Mouse (Mus musculus) regulatory T cell (primary cell): ENCODE results near the gene Serpinf1.
"Not testable (repeated sequence)": the region's sequence is repeated elsewhere in the genome, so short reads cannot be mapped to it uniquely, and the experiment has no call there.

ENCODE experiments used
- in situ Hi-C: fragments of 300-600 bp; cut with MboI, MseI; formaldehyde crosslinking; loops from one replicate; pipeline ENCODE4 v1.15.1; 2025; ENCODE audit warnings: high pct_unique_total_duplicates

Gene Serpinf1

GRCm38 (mm10) chr11:75422013-75422792, at the start of gene Serpinf1:
TSS of gene Serpinf1 (minus strand) at chr11:75422701.
- in situ Hi-C loops = no loop called here

DNA sequence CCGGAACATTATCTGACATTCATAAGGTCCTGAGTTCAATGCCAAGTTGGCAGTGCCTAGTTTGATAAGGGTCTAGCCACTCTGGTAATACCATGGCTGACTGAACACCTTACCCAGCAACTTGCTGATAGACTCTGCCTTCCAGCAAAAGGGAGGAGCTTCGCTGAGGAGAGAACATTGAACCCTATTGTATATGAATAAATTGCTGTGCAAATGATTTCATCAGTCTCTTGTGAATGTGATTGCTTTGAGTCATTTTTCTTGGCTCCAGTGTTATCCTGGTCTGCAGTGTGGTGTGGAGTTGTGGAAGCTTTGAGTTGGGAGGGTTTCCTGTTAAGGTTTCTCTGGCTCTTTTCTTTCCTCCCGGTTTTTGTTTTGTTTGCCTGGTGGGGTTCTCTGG, 48.2 kb upstream of the Serpinf1 start:
- in situ Hi-C loops = no loop called here

DNA sequence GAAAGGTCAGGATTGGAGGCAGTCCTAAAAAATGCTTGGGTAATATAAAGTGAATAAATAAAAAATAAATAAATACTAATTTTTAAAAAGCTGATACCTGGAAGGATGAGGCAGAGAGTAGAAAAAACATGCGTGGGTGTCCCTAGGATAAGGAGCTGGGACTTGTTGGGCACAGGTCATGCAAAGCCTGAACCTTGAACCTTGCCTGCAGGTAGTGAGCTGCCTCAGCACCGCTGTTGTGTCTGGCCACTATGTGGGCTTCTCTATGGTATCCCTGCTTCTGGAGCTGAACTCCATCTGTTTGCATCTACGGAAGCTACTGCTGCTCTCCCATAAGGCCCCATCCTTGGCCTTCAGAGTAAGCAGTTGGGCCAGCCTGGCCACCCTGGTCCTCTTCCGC, 46.8 kb upstream of the Serpinf1 start:
- in situ Hi-C loops = no loop called here

GRCm38 (mm10) chr11:75468410-75468809, 45.9 kb upstream of the Serpinf1 start:
- in situ Hi-C loops = no loop called here

DNA sequence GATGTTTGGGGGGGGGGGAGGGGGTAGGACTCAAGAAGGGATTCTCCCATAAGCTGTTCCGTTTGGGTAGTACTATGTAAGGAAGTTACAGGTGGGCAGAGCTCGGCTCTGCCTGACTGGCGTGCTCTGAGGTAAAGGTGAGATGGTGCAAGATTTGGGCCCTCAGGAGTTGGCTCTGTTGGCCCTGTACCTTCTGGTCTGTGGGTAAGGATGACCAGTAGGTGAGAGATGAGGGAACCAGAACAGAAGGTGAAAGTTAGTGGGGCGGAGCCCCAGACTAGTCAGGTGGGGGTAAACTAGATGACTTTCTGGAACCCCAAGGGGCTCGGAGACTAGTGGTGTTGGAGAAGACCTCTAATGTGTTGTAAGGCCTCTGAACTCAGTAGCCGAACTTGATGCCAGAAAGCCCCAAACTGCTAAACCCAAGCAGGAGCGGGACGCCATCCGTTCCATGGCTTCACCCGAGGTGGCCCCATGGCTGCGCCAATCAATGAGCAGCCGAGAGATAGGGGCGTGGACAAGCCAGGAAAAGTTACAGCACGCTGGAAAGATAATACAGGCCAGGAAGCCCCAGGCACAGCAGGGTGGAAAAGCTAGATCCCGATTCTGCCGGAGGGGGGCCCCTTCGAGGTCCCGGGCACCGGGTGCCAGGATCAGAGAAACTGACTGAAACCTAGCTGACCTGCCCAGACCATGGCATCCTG, 45.2 kb upstream of the Serpinf1 start:
- in situ Hi-C loops = no loop called here

DNA sequence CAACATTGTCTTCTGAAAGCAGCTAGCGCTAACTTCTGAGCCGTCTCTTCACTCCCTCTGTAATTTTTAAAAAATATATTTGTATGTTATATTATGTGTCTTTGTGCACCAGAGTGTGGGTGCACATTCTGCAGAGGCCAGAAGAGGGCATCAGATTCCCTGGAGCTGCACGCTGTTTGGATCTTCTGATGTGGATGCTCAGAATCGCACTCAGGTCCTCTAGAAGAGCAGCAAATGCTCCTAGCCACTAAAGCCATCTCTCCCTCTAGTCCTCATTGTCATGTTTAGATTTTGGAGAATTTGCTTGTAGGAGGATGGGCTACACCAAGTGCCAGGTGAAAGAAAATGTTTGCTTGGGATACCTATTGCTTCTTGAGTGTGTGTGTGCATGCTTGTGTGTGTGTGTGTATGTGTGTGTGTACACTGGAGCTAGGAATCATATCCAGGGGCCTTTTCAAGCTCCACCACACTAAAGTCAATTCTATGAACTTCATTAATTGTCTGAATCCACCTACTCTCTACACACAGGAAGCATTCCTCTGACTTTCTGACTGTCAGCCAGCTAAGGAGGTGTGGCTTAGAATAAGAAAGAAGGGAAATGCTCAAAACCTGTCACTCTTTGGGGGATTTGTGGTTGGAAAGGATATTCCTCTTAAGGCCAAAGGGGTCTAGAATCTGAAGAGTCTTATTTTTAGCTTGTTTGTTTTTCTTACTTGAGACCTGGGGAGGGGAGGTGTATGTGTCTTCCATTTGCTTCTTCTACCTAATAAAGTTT, 44.4 kb upstream of the Serpinf1 start:
- in situ Hi-C loops = no loop called here

DNA sequence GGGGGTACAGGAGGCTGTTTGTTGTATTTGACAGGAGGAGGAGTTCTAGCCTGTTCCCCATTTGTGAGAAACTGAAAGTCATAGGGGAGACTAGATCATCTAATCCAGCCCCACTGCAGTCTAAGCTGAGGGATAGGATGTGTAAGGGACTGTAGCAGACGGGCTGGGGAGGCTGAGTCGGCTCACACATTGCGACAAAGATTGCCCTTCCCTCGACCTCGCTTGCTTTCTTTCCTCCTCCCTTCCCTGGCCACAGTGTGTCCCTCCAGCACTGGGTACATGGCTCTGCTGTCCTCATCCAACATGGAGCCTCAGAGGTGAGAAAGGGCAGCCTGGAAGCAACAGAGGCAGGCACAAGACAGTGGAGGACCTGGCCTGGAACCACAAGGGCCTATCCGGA, 42.5 kb upstream of the Serpinf1 start:
- in situ Hi-C loops = no loop called here

GRCm38 (mm10) chr11:75464417-75464816, 41.9 kb upstream of the Serpinf1 start:
- in situ Hi-C loops = no loop called here

GRCm38 (mm10) chr11:75463624-75464023, 41.1 kb upstream of the Serpinf1 start:
- in situ Hi-C loops = no loop called here

DNA sequence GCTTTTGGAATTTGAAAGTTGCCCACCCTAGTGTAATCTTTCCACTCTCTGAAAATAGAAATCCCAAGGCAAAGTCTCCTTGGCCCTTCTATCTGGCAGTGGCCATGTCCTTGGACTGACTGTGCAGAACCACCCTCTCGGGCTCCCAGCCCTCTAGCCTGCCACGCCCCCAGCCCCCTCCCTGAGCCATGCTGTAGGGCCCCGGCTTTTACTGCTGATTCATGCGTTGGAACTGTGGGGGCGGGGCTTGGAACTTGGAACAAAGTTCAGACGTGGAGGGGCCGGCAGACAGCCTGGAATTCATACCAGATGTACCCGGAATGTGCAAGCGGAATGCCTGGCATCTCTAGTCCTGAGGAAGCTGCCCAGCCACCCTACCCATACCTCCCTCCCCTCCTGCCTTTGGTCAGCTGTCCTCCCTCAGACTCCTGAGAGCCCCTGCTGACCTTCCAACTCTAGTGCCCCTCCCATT, 40.4 kb upstream of the Serpinf1 start:
- in situ Hi-C loops = no loop called here

DNA sequence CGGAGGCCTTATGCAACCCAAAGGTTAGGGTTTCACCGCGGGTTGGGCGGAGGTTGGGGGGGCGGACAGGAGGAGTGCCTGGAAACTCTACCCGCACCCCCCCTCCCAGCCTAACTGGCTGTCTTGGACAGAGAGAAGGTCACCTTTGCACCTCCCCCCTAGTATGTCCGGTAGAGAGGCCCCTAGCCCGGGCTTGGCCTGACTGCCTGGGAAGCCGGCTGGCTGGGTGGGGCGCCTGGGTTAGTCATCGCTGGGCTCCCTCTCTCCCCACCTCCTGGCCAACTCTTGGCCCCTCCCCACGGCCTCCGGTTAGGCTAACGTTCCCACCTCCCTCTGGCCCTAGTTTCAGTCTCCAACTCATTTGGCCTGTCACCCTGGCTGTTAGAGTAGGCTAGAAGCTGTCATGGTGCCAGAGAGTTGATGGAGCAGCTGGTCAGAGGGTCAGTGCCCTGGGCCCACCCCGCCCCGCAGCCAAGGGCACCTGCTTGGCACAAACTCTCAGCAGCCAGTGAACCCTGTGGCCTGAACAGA, 39.8 kb upstream of the Serpinf1 start:
- in situ Hi-C loops = no loop called here

- in situ Hi-C loops = no loop called here
These were observed 39.3 kb upstream of the Serpinf1 start for GRCm38 (mm10) chr11:75461743-75462252.

DNA sequence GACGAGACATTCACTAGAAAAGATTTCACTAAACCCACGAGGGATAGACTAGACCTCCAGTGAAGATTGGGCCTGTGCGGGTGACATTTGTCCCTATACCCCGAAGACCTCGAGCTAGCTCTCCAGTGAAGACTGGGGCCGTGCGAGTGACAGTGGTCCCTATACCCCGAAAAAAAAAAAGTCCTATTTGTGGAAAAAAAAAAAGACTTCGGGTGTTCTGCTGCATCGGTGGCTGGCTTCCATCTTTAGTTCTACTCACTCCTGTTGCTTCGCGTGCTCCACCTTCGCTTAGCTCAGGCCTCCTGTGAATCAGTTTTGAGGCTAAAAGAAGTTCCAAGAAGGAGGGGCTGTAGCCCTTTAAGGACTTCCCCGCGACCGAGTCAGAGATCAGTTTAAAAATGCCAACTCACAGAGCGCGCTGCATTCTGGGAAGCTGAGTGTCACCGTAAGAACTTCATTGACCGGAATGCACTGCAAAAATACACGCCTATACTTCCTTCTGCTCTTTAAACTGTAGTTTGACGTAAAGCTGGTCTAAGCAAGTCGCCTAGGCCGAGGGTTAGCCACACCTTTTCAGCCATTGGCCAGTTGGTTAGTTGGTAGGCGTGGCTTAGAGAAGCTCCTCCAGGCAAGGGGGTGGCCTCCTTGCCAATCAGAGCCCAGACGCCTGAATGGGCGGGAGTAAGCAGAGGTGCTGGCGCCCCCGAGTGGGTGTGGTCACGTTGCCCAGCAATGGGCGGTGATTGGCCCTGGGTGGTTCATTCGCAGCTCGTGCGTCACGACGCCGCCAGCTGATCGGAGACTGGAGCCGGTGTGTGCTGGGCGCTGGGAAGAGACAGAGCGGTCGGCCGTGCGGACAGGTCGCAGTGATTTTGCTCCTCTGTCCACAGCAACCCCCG, 38.6 kb upstream of the Serpinf1 start, which contains the start of gene Tlcd2:
Gene Tlcd2 (plus strand): TSS at position 872 of the 899 bp plus-strand sequence.
- in situ Hi-C loops = no loop called here

DNA sequence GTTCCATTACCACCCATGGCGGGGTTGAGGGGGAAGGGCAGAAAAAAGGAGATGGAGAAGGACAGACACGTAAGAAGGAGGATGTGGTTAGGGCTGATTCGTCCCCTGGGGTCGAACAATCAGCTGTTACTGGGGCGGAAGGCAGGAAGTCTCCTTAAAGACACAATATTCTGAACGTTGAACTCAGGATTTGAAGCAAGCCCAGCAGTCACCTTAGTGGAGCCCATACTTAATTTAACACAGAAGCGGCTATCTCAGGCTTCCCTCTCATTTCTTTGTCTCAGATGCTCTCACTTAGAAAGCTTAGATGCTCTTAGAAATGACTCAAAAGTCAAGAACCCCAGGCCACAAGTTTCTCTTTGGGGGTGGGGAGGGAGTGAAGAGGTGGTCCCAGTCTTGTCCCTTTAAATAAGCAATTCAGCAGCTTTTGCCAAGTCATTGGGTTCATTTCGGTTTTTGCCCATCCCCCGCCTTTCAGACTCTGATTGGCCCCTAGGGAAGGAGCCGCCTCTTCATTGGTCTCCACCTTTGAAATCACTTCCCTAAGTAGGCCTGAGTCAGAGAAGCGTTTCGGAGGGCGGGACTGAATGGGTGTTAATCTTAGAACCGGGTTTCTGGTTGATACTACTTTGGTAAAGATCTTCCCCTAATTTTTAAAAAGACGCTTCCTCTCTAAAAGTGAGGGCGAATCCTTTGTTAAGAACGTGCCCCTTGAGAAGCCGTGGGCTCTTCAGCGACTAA, 37.8 kb upstream of the Serpinf1 start:
- in situ Hi-C loops = no loop called here

- in situ Hi-C loops = no loop called here
These were observed 37.2 kb upstream of the Serpinf1 start for GRCm38 (mm10) chr11:75459751-75460102.

- in situ Hi-C loops = no loop called here
These were observed 36.7 kb upstream of the Serpinf1 start for GRCm38 (mm10) chr11:75459141-75459711.

GRCm38 (mm10) chr11:75458628-75459041, 36.1 kb upstream of the Serpinf1 start:
- in situ Hi-C loops = no loop called here

GRCm38 (mm10) chr11:75458169-75458568, 35.7 kb upstream of the Serpinf1 start:
- in situ Hi-C loops = no loop called here

DNA sequence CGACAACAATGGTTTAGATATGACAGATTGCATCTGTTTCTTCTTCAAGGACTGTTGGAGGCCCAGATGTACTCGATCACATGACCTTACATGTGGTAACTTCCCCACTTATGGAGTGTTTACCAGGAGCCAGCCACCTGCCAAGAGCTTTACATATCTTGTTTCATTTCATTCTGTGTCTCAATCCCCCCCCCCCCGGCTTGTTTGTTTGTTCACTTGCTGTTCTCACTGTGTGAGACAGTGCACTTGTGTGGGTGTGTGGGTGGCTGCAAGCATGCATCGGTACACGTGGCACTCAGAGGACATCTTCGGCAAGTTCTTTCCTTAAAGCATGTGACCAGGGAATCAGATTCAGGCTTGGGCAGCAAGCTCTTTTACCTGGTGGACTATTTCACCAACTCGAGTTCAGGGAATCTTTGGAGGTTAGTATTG, 34.0 kb upstream of the Serpinf1 start:
- in situ Hi-C loops = no loop called here

GRCm38 (mm10) chr11:75455971-75456370, 33.5 kb upstream of the Serpinf1 start:
- in situ Hi-C loops = not testable (repeated sequence)
